Mouse (Mus musculus) fat pad, adult 2 months (tissue): ENCODE measurements around the gene Unc45b.

Experiments used
- DNase-seq: peaks from one replicate; pipeline ENCODE4 v3.0.0-alpha.2; 2011; ENCODE audit warnings: low read depth, low spot score; ENCODE audit errors: extremely low read depth

Unc45b gene

DNA sequence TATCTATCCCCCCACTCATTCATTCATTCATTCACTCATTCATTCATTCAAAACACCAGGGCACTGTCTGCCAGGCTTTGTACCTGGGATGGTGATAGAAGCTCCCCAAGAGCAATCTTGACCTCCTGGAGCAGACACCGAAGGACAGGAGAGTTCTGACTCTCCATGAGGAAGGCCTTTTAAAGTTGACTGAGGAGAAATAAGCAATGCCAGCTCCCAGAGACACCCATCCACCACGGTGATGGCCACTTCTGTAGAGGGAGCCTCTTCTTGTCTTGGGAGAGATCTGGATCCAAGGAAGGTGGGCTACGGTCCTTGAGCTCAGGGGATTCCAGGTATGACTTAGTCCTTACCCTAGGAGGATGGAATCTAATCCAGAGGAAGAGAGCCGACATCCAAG lies at the start of gene Unc45b:
Gene Unc45b (plus strand): TSS at position 301 of the 400 bp plus-strand sequence.
- no peak for DNase-seq

- DNase-seq: no peak
Observed at GRCm38 (mm10) chr11:82860759-82861158, 49.6 kb upstream of the Unc45b start.

GRCm38 (mm10) chr11:82861558-82861957 lies 48.8 kb upstream of the Unc45b start:
- no peak for DNase-seq

- no peak for DNase-seq
Observed at GRCm38 (mm10) chr11:82862638-82863037, 47.7 kb upstream of the Unc45b start.

DNA sequence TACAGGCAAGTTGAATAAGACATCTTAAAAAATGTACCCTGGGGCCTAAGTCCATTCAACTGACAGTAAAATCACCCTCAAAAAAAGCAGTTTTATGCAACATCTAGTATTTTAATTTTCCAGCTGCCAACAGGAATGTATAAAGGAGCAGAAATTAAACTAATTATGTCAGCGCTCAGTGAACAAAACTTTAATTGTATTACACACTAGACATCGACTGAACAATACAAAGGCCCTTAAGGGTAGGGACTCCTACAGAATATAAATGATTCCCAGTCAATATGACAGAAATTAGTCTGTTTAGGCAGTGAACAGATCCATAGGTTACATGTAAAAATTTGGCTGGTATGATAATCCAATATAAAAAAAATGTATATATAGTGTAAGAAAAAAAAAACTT lies 47.3 kb upstream of the Unc45b start:
- DNase-seq: no peak

- no peak for DNase-seq
Observed at GRCm38 (mm10) chr11:82863488-82863931, 46.8 kb upstream of the Unc45b start.

DNA sequence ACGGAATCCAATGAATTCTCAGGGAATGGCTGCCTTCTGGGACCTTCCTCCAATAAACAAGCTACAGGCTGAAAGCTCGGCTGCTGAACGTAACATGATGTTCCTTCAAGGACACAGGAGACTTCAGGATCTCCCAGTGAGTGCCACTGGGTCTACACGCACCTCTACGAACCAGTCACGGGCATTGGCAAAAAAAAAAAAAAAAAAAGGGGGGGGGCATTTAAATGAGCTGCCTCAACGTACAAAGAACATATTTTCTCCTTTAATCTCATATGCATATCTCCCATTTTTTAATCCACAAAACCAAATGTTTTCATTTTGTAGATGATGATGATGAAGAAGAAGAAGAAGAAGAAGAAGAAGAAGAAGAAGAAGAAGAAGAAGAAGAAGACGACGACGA lies 44.4 kb upstream of the Unc45b start:
- no peak for DNase-seq

DNA sequence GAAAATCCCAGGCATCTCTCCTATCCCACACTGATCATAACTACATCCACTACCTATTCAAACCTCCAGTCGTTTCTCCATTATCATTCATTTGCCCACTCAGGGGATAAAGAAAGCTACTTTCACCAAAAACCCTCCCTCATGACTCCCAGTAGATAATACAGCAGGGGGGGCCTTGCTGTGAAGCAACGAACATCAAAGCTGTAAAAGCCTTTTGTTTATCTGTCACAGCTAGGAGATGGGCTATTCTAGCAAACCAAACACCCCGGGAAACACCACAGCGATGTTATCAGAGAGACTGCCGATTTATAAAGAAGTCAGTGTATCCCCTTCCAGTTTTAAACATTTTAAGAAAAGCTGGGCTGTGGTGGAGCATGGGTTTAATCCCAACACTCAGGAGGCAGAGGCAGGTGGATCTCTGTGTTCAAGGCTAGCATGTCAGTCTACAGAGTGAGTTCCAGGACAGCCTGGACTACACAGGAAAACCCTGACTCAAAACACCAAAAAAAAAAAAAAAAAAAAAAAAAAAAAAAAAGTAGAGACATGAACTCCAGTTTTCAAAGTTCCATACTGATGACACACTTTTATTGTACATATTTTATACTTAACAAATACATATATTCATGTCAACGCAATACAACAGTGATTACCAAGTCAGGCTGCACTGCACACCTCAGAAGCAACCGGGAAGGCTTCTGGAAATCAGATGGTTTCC lies 43.3 kb upstream of the Unc45b start:
- DNase-seq: no peak

- DNase-seq: no peak
Observed at GRCm38 (mm10) chr11:82867956-82868355, 42.4 kb upstream of the Unc45b start.

GRCm38 (mm10) chr11:82869506-82870172 lies 40.7 kb upstream of the Unc45b start:
- no peak for DNase-seq

GRCm38 (mm10) chr11:82870173-82871030 lies 39.9 kb upstream of the Unc45b start:
- DNase-seq: no peak

GRCm38 (mm10) chr11:82871031-82871446 lies 39.3 kb upstream of the Unc45b start, which contains the start of gene Rffl:
Gene Rffl (minus strand): TSS chr11:82871210.
- DNase-seq: no peak

GRCm38 (mm10) chr11:82874924-82875323 lies 35.4 kb upstream of the Unc45b start:
- DNase-seq: no peak

GRCm38 (mm10) chr11:82875631-82876030 lies 34.7 kb upstream of the Unc45b start:
- no peak for DNase-seq

DNA sequence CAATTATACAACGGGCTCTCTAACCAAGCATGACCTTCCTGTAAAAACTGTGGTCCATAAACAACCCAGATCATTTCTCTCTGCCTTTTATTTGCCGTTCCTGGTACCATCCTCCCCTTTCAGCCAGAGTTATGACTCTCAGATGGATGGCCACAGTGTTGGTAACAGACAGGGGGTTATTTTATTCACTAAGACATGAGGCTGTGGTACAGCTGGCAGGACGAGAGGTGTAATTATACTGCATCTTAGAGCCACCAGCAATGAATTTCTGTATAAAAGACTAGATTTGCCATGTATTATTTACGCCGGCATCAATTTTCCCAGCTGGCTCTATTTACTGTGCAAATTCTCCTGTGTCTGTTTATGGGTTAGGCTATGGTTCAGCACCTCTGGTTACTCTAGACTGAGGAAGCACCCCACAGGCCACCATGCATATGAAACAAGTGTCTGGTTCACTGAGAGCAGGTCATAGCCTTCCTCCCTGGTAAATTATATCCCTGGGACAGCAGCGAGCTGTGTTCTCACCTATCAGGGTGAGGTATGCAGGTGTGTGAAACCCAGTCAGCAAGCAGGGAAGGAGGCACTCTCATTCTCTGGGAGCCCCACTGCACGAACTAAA lies 32.5 kb upstream of the Unc45b start:
- DNase-seq: no peak

GRCm38 (mm10) chr11:82883180-82883579 lies 27.2 kb upstream of the Unc45b start:
- no peak for DNase-seq

- DNase-seq: no peak
Observed at GRCm38 (mm10) chr11:82886559-82886958, 23.8 kb upstream of the Unc45b start.

DNA sequence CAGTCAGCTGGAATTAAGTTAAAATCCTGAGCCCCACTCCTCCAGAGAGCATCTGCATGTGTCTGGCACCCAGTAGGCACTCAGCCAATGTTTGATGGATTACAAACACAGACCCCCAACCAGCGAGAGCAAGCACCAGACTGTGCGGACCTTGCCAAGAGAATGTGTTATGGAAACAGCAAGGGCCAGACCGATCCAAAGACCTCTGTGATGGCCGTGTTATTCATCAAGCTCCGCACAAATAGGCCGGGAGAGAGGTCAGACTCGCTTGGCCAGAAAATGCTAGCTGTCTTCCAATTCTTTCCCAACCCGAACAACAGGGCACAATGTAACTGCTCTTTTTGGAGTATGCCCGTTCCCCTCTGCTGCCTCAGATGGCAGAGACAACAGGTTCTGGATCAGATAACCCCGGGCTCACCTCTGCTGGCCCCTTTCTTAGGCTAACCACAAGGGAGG lies 21.8 kb upstream of the Unc45b start:
- no peak for DNase-seq

DNA sequence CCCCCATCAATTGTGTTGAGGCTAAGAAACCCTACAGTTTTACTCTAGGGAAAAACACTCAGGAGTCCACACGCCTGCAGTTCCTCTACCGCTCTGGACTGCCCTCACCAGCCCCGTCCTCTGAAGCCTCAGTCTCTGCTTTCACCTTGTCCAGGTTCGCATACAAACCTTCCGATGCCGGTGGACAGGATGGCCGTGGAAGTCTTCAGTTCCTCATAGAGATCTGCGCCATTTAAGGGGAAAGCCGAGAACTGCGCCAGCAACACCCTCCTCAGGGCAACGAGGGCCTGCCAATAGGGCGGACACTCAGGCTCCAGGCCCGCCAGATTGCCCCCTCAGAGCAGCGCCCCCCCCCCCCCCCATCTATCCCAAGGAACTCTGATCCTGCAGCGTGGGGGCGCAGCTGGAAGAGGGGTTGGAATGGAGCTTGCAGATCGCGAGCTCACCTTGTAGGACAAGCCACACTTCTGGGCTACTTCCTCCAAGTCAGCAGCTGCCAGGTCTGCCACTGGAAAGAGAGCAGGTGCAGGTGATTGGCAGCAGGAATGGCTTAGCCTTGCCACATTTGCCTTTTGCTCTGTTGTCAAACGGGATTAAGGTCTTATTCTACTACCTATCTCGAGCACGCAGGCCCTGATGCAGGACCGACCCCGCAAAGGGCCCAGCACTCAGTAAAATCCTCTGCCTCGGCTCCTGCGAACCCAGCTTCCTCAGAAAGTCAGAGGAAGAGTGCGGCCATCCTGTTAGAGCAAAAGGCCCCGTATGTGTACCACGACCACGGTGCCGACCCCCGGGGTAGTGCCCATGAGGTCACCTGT lies 20.6 kb upstream of the Unc45b start:
- no peak for DNase-seq

DNA sequence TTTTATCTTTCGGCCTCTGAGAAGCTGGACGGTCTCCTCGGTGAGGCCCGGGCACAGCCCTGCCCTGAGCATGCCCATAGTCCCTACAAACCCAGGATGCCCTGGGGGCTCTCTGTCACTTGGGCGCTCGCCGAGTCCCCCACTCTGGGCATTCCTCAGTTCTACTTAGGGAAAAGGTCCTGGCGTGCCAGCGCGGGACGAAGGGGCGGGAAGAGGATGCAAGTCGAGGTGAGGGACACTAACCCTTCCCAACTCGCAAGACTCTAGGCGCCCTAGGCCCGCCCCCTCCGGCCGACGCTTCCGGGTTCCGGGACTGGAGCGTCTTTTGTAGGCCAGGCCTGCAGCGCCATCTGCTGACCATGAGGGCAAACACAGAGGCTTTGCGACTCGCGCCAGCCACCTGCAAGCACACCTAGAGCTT lies 20.0 kb upstream of the Unc45b start, which contains the start of gene Rad51d:
Gene Rad51d (minus strand): TSS at position 273 of the 421 bp plus-strand sequence.
- no peak for DNase-seq
